Mouse (Mus musculus): ENCODE data around the gene Qsox2. TPM values are rescaled to one million over a fixed set of nuclear protein-coding genes. Genes with fewer than 3 reads are reported as not detected.

Qsox2 gene
- polyA plus RNA-seq, 1 experiment from 2014 or later: 13.5 TPM

DNA sequence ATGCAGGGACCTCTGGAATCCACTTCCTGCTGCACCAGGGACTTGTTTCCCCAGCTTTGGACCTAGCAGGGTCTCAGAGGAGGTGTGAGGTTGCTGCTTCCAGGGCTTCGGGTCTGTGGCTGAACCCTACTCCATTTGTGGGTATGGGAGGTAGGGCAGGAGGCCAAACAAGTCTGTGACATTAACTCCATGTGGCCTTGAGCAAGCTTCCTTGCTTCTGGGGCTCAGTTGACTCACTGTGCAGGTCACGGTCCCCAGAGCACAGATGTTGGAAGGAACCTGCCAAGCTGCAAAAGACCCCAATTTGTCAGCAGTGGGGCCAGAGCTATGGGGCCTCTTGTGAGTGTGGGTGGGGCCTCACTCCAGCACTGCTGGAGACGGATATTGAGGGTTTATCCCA, 53.0 kb downstream of the Qsox2 start:
- H3K27me3 ChIP-seq: 0 out of 2 replicates have a peak, but pooled peaks cover 13% of the 10 kb centered on the region
- no peaks in the 10 kb centered on the region for H3K9me3 ChIP-seq (replicated peaks)
- H3K9ac ChIP-seq: no peak overlapping the region
- H3K27ac ChIP-seq: no peak overlapping the region
- no peak overlapping the region for H3K4me2 ChIP-seq
- no peak overlapping the region for H3K4me3 ChIP-seq
- H3K4me1 ChIP-seq: no peaks in the 10 kb centered on the region
- no peak for ATAC-seq
- H3K36me3 ChIP-seq (ENCODE audit: poor library complexity, severe bottlenecking): no peaks in the 10 kb centered on the region
- WGBS: 58% methylated on average over 3 of the region's 3 CpGs

DNA sequence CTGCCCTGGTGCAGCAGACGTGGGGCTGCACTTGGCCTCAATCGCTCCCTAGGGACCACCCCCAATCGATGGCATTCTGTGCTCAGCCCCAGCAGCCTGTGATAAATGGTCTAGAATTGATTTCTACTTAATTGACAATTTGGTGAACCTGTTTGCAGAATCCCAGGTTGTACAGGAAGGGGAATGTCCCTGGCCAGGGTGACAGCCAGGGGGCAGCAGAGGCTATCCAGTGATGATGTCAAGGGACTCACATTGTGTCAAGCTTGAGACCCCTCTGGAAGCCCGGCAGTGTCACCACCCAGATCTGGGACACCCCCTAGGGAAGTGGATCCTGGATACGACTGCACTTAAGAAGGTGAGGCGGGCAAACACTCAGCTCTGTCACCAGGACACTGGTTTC, 54.7 kb downstream of the Qsox2 start:
- no peak overlapping the region for H3K27ac ChIP-seq
- no peaks in the 10 kb centered on the region for H3K9me3 ChIP-seq (replicated peaks)
- no peak overlapping the region for H3K9ac ChIP-seq
- no peak overlapping the region for H3K4me3 ChIP-seq
- H3K36me3 ChIP-seq (ENCODE audit: poor library complexity, severe bottlenecking): no peaks in the 10 kb centered on the region
- no peaks in the 10 kb centered on the region for H3K4me1 ChIP-seq
- ATAC-seq: no peak
- 0 out of 2 replicates have a peak, but pooled peaks cover 5% of the 10 kb centered on the region for H3K27me3 ChIP-seq
- WGBS: 14% methylated on average over 6 of the region's 6 CpGs
- no peak overlapping the region for H3K4me2 ChIP-seq

DNA sequence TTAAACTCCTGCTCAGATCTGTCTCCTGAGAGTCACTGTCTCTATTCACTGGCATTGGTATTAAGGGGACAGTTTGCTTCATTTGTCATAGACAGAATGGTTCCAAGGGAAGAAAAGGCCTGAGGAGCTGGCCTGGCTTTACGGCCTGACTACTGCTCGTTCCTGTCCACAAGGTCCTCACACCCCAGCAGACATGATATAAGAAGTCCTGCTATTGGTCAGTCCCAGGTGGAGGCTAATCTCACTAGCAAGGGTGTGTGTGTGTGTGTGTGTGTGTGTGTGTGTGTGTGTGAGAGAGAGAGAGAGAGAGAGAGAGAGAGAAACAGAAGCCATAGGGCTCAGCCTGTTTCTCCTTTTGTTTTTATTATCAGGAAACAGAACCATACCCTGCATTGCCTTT, 60.1 kb downstream of the Qsox2 start:
- no peak overlapping the region for H3K9ac ChIP-seq
- no peak overlapping the region for H3K4me2 ChIP-seq
- H3K4me1 ChIP-seq: no peaks in the 10 kb centered on the region
- no peak overlapping the region for H3K27ac ChIP-seq
- 58% methylated on average over 2 of the region's 2 CpGs for WGBS
- H3K9me3 ChIP-seq (replicated peaks): no peaks in the 10 kb centered on the region
- H3K27me3 ChIP-seq: no peaks in the 10 kb centered on the region
- no peak overlapping the region for H3K4me3 ChIP-seq
- ATAC-seq: no peak
- H3K36me3 ChIP-seq (ENCODE audit: poor library complexity, severe bottlenecking): no peaks in the 10 kb centered on the region

DNA sequence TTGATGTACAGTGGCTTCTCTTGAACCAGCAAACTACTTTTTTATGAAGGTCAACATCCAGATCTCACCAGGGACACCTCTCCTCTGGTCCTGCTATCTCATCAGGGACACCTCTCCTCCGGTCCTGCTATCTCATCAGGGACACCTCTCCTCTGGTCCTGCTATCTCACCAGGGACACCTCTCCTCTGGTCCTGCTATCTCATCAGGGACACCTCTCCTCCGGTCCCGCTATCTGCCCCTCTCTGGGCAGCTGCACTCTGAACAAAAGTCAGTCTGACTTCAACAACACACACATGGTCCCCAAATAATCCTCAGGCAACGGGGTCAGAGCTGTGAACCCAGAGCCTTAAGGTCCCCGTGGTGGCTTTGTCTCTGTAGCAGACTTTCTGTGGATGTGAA, 60.6 kb downstream of the Qsox2 start:
- Histone ChIP-seq H3K9ac (no peak overlapping the region), H3K4me3 (no peak overlapping the region), H3K36me3 (ENCODE audit: poor library complexity, severe bottlenecking) (no peaks in the 10 kb centered on the region), H3K27me3 (no peaks in the 10 kb centered on the region), H3K27ac (no peak overlapping the region), H3K9me3 (replicated peaks) (no peaks in the 10 kb centered on the region), H3K4me1 (no peaks in the 10 kb centered on the region), H3K4me2 (no peak overlapping the region)
- 52% methylated on average over 5 of the region's 5 CpGs for WGBS
- no peak for ATAC-seq

DNA sequence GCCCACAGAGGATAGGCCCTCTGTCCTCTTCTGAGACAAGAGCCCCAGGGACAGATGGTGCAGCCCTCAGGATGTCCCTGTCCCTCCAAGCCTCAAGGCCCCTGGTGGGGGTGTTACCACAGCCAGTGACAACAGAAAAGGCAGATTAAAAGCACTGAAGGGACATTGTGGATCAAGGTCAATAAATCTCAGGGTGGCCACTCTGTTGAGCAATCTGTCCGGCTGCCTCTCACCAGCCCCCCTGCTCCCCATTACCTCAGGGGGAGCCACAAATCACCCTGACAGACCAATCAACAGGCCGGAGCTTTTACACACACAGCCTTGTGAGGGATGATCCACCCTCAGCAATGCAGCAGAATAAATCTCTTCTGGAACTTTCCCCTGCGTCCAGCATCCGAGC, 62.1 kb downstream of the Qsox2 start:
- Histone ChIP-seq H3K27me3 (no peaks in the 10 kb centered on the region), H3K27ac (no peak overlapping the region), H3K36me3 (ENCODE audit: poor library complexity, severe bottlenecking) (no peaks in the 10 kb centered on the region), H3K9me3 (replicated peaks) (no peaks in the 10 kb centered on the region), H3K4me1 (no peaks in the 10 kb centered on the region), H3K4me2 (no peak overlapping the region), H3K4me3 (no peak overlapping the region), H3K9ac (0 out of 2 replicates have a peak overlapping the region, but pooled peaks have one; percentile 8)
- WGBS: 47% methylated on average over 4 of the region's 4 CpGs
- no peak for ATAC-seq

DNA sequence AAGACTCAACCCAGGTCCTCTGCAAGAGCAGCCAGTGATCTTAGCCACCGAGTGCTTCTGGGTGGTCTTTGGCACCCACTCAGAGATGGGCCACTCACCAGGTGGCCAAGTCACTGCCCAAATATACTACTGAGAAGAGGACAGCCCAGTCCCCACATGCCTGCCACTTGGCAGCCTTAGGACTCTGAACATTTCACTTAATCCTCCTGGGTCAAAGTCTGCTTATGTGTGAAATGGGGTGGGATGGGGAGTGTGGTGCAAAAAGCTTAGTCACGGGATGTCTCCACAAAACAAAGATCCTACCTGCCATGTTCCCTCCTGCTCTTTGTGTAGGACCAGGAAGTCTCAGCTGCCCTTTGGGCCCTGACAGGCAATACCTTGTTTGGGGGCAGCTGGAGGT, 65.2 kb downstream of the Qsox2 start:
- no peaks in the 10 kb centered on the region for H3K27me3 ChIP-seq
- no peak for ATAC-seq
- no peak overlapping the region for H3K4me3 ChIP-seq
- H3K9me3 ChIP-seq (replicated peaks): no peaks in the 10 kb centered on the region
- WGBS: 73% methylated on average over 2 of the region's 2 CpGs
- H3K4me2 ChIP-seq: no peak overlapping the region
- no peaks in the 10 kb centered on the region for H3K36me3 ChIP-seq (ENCODE audit: poor library complexity, severe bottlenecking)
- H3K9ac ChIP-seq: no peak overlapping the region
- no peak overlapping the region for H3K27ac ChIP-seq
- H3K4me1 ChIP-seq: peaks cover 5% of the 10 kb centered on the region

DNA sequence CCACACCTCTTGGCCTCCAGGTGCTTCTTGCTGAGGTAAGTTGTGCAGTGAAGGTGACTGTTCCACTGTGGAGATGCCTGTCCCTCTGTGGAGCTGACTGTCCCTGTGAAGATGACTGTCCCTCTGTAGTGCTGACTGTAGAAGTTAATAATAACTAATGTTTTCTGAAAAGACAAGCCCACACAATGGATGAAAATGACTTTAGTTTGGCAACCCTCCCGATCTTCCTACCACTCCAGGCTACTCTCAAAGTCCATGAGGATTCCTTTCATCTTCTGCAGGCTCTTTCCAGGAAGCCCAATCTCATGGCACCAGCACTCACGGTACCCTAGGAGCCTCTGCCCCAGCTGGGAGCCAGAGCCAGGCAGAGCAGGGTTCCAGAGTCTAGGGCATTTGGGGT, 66.9 kb downstream of the Qsox2 start:
- no peaks in the 10 kb centered on the region for H3K27me3 ChIP-seq
- no peak for ATAC-seq
- peaks cover 5% of the 10 kb centered on the region for H3K4me1 ChIP-seq
- H3K9me3 ChIP-seq (replicated peaks): no peaks in the 10 kb centered on the region
- H3K36me3 ChIP-seq (ENCODE audit: poor library complexity, severe bottlenecking): no peaks in the 10 kb centered on the region
- WGBS: 59% methylated on average over 2 of the region's 2 CpGs
- no peak overlapping the region for H3K27ac ChIP-seq
- no peak overlapping the region for H3K4me3 ChIP-seq
- no peak overlapping the region for H3K9ac ChIP-seq
- H3K4me2 ChIP-seq: no peak overlapping the region

DNA sequence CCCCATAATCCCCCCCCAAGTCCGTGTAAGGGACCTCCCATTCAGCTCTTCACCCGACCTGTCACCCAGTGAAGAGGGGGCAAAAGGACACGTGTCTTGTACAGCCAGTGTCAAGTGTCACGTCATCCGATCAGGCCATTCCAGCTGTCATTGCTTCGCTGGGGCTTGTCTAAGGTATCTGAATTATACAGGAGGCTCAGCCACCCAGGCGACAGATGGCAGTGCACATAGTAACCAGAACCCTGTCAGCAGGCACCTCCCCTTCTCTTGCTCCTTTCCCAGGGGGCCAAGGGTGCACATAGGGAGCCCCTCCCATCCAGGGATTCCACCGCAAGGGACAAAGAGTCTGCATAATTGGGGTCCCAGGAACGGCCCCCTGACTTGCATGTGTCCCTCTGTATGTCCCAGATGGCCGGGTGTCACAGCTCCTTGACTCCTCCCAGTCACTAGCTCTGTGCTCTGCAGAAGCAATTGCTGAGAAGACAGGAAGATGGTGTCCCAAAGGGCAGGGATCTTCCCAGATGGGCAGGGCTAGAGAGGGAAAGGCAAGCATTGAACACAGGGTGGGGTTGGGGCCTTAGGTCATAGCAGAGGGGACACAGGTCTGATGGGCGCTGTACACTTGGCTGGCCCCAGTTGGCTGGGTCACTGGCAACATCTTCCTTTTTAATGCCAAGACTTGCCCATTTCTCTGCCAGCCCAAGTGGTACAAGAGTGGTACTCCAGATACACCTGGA, 68.3 kb downstream of the Qsox2 start:
- H3K36me3 ChIP-seq (ENCODE audit: poor library complexity, severe bottlenecking): no peaks in the 10 kb centered on the region
- ATAC-seq: peak; percentile 21; the same call in 1 of the 2 replicates
- 38% methylated on average over 11 of the region's 11 CpGs for WGBS
- no peaks in the 10 kb centered on the region for H3K9me3 ChIP-seq (replicated peaks)
- no peak overlapping the region for H3K4me2 ChIP-seq
- H3K27ac ChIP-seq: no peak overlapping the region
- no peak overlapping the region for H3K4me3 ChIP-seq
- no peak overlapping the region for H3K9ac ChIP-seq
- peaks cover 5% of the 10 kb centered on the region for H3K4me1 ChIP-seq
- H3K27me3 ChIP-seq: no peaks in the 10 kb centered on the region

DNA sequence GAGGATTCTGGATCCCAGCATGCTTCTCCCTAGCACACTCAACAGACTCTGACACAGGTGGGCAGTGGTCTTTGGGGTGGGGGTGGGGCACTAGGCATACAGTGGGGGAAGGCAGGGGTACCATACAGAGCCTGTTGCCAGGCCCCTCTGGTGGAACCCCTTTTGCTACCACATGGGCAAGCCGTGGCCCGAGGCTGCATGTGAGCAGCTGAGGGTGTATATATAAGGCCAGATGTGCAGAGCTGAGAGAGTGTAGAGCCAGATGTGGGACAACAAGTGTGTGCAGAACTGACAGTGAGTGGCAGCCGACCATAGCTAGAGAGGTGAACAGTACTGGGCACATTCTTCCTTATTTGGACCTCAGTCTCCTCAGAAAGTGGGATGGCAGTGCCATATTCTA, 70.4 kb downstream of the Qsox2 start:
- Histone ChIP-seq H3K9me3 (replicated peaks) (no peaks in the 10 kb centered on the region), H3K36me3 (ENCODE audit: poor library complexity, severe bottlenecking) (no peaks in the 10 kb centered on the region), H3K4me1 (peaks cover 5% of the 10 kb centered on the region), H3K27me3 (no peaks in the 10 kb centered on the region), H3K4me2 (no peak overlapping the region), H3K27ac (no peak overlapping the region), H3K9ac (no peak overlapping the region), H3K4me3 (no peak overlapping the region)
- 90% methylated on average over 3 of the region's 3 CpGs for WGBS
- no peak for ATAC-seq

Other genes starting within 250 kb of the Qsox2 start
- gene Ubac1, start 215.8 kb downstream of the Qsox2 start, polyA plus RNA-seq (2015; fragmentation: Nextera tagmentation; extraction: Ambion mirVana): 83.8 and 89.3 TPM in 2 replicates
- 9.4 and 10.6 TPM in 2 replicates for gene Nacc2, start 114.3 kb downstream of the Qsox2 start, polyA plus RNA-seq (2015; fragmentation: Nextera tagmentation; extraction: Ambion mirVana)
- gene Lhx3, start 29.2 kb downstream of the Qsox2 start, polyA plus RNA-seq (2015; fragmentation: Nextera tagmentation; extraction: Ambion mirVana): 0.09 and 0.21 TPM in 2 replicates
- gene Ccdc187, start 57.0 kb upstream of the Qsox2 start, polyA plus RNA-seq (2015; fragmentation: Nextera tagmentation; extraction: Ambion mirVana): 0.18 and 0.35 TPM in 2 replicates
- 97.7 and 120 TPM in 2 replicates for gene Gpsm1, start 78.0 kb upstream of the Qsox2 start, polyA plus RNA-seq (2015; fragmentation: Nextera tagmentation; extraction: Ambion mirVana)
- gene Dnlz, start 114.6 kb upstream of the Qsox2 start, polyA plus RNA-seq (2015; fragmentation: Nextera tagmentation; extraction: Ambion mirVana): 31.1 and 32.2 TPM in 2 replicates
- gene Card9, start 123.4 kb upstream of the Qsox2 start, polyA plus RNA-seq (2015; fragmentation: Nextera tagmentation; extraction: Ambion mirVana): 0.72 and 2.0 TPM in 2 replicates
- 25.1 and 30.9 TPM in 2 replicates for gene Snapc4, start 143.1 kb upstream of the Qsox2 start, polyA plus RNA-seq (2015; fragmentation: Nextera tagmentation; extraction: Ambion mirVana)
- 156 and 164 TPM in 2 replicates for gene Entr1, start 151.8 kb upstream of the Qsox2 start, polyA plus RNA-seq (2015; fragmentation: Nextera tagmentation; extraction: Ambion mirVana)
- 103 and 111 TPM in 2 replicates for gene Pmpca, start 151.8 kb upstream of the Qsox2 start, polyA plus RNA-seq (2015; fragmentation: Nextera tagmentation; extraction: Ambion mirVana)
- gene Inpp5e, start 171.7 kb upstream of the Qsox2 start, polyA plus RNA-seq (2015; fragmentation: Nextera tagmentation; extraction: Ambion mirVana): 18.9 and 19.8 TPM in 2 replicates
- gene Sec16a, start 207.7 kb upstream of the Qsox2 start, polyA plus RNA-seq (2015; fragmentation: Nextera tagmentation; extraction: Ambion mirVana): 16.9 and 22.5 TPM in 2 replicates

Measured in forebrain, embryonic 13.5 days (tissue).